2 mouse cellular contexts compared by ENCODE assay signal in the genomic region with DNA sequence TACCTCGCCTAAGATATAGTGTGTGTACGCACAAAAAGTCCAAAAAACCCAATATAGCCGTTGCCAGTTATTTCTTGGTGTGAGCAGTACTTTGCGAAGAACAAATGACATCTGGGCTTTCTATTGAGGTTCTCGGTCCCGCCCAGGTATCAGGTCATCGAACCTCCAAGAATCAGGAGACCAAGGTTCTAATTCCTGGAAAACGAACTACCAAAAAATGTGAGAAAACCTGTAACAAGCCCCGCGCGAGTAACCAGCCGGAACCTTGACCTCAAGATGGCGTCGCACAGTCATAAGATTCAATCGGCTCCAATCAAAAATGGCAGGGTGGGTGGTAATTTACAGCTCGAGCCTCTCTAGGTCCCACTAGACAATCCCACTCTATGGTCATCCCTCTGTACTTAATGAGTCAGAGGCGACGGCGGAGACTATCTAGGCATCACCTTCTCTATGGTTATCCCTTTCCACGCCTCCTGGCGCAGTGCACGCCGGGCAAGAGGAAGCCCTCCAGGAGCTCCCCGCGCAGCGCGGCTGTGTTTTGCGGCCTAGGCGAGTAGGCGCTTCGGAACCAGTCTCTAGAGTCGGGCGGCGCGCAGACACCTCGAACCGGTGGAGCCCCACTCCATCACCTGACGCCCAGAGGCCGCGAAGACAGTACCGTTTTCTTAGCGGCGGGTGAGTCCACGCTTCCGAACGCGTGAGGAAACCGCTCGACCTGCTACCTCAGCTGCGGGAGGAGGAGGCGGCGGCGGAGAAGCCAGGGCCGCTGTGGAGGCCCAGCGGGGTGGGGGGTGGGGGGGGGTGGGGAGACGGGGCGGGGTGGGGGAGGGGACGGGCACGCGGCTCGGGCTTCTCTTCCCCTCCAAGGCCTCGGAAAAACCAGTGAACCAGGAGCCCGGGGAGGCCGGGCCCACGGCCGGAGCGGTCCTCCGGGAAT.
TF ChIP-seq lines count a peak whose summit lies in the region.

No protein-coding gene starts in this region.

TF ChIP-seq in C2C12, 6 proteins besides CTCF, POLR2A, EP300 and RAD21:
- TF ChIP-seq CEBPB (IDR thresholded peaks at IDR 0.05; ENCODE audit: low read depth) = no peak
- peak; percentile 70 for TF ChIP-seq FOSL1 (IDR thresholded peaks at IDR 0.05; ENCODE audit: insufficient read depth, low read length, poor library complexity, severe bottlenecking)
- TF ChIP-seq MAX (IDR thresholded peaks at IDR 0.05) = peak; percentile 91
TF ChIP-seq in C2C12: peak in this region for 2.

TF ChIP-seq in myocyte, 11 proteins besides CTCF, POLR2A, EP300 and RAD21:
- TF ChIP-seq POLR2AphosphoS2 (IDR thresholded peaks at IDR 0.05; ENCODE audit: insufficient read length, low read depth) = peak; percentile 89
- no peak for TF ChIP-seq E2F4 (IDR thresholded peaks at IDR 0.05; ENCODE audit: insufficient read depth)
- TF ChIP-seq USF1 (IDR thresholded peaks at IDR 0.05; ENCODE audit: low read depth) = peak; percentile 46
- peak in 1 of 3 experiments; percentile 2 for TF ChIP-seq MYOD1 (IDR thresholded peaks at IDR 0.05; ENCODE audit: control insufficient read depth in 1 of 3, insufficient read length in 2 of 3, low read depth in 2 of 3)
- TF ChIP-seq TCF12 (IDR thresholded peaks at IDR 0.05; ENCODE audit: insufficient read depth, poor library complexity, severe bottlenecking) = no peak
TF ChIP-seq in myocyte: peak in this region for 3.
